Mouse (Mus musculus) neural tube, embryonic 12.5 days (tissue): ENCODE results near the gene Rhoj. TPM values are rescaled to one million over a fixed set of nuclear protein-coding genes. Genes with fewer than 3 reads are reported as not detected.

ENCODE experiments used
- ATAC-seq: fragments of 200-750 bp; cut with Nextera tagmentation; 2 replicates; pipeline ENCODE4 v1.8.0; 2017; ENCODE audit warnings: low read depth, mild to moderate bottlenecking, moderate TSS enrichment, moderate library complexity; ENCODE audit not compliant: low FRiP score
- H3K27ac ChIP-seq: fragments of 300-500 bp; sonication (generic); 2 replicates; pipeline ENCODE4 v1.5.1; 2016
- H3K27me3 ChIP-seq: fragments of 300-500 bp; sonication (generic); replicated peaks from 2 replicates; pipeline ENCODE4 v1.6.1; 2016; ENCODE audit warnings: mild to moderate bottlenecking
- H3K36me3 ChIP-seq: fragments of 300-500 bp; sonication (generic); 2 replicates; pipeline ENCODE4 v1.6.1; 2016; ENCODE audit warnings: mild to moderate bottlenecking
- H3K4me1 ChIP-seq: fragments of 300-500 bp; sonication (generic); 2 replicates; pipeline ENCODE4 v1.6.1; 2016
- H3K4me2 ChIP-seq: fragments of 300-500 bp; sonication (generic); replicated peaks from 2 replicates; pipeline ENCODE4 v1.6.1; 2016; ENCODE audit warnings: mild to moderate bottlenecking
- H3K4me3 ChIP-seq: fragments of 300-500 bp; sonication (generic); 2 replicates; pipeline ENCODE4 v1.5.1; 2016
- H3K9ac ChIP-seq: fragments of 300-500 bp; sonication (generic); 2 replicates; pipeline ENCODE4 v1.6.1; 2016; ENCODE audit warnings: mild to moderate bottlenecking
- H3K9me3 ChIP-seq: fragments of 300-500 bp; sonication (generic); 2 replicates; pipeline ENCODE4 v1.6.1; 2016; ENCODE audit warnings: mild to moderate bottlenecking
- WGBS: fragments of 180-500 bp; shearing (Covaris S2); methylation state at CpG from one replicate; pipeline ENCODE4 v1.1.7; 2016; 5-methylcytosine and 5-hydroxymethylcytosine counted together
- polyA plus RNA-seq: library from polyadenylated mRNA; unstranded; fragments of >200 nt; fragmentation: Nextera tagmentation; extraction: Ambion mirVana; gene quantifications from 2 replicates; pipeline ENCODE4 v1.2.1, GENCODE M21; 2016

Gene Rhoj
- polyA plus RNA-seq, 1 experiment from 2014 or later, result 34.5 TPM

DNA sequence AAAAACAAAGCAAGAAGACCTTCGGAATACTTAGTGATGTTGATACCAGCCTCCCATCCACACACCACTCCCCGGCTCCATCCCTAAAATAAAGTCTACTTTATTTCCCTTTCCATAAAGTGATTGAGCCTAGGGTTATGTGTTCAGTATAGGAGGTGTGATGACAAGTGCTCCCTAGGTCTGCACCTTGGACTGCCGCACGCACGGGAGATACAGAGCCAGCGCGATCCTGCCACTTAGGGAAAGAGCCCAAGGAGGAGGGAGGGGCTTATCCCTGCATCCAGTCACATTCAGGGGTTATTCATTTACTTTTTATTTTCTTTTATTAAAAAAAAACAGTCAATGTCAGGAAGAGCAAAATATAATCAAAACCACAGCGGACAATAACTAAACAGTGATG lies 142.5 kb downstream of the Rhoj start:
- H3K27ac ChIP-seq, result no peak overlapping the region
- H3K9me3 ChIP-seq, result no peaks in the 10 kb centered on the region
- no peak overlapping the region for H3K4me2 ChIP-seq
- no peaks in the 10 kb centered on the region for H3K4me1 ChIP-seq
- H3K4me3 ChIP-seq, result no peak overlapping the region
- H3K27me3 ChIP-seq, result no peaks in the 10 kb centered on the region
- H3K36me3 ChIP-seq, result peaks cover 35% of the 10 kb centered on the region
- WGBS, result 95% methylated on average over 8 of the region's 8 CpGs
- H3K9ac ChIP-seq, result no peak overlapping the region
- no peak for ATAC-seq

Other genes starting within 250 kb of the Rhoj start
- 0.95 and 1.00 TPM in 2 replicates for gene Kcnh5, start 131.0 kb upstream of the Rhoj start, polyA plus RNA-seq
- gene Gphb5, start 108.5 kb downstream of the Rhoj start, polyA plus RNA-seq, result not detected in 2 replicates